Mouse (Mus musculus) limb, embryonic 10.5 days (tissue): ENCODE results near the gene Hp1bp3. TPM values are rescaled to one million over a fixed set of nuclear protein-coding genes. Genes with fewer than 3 reads are reported as not detected.
A peak's percentile ranks its signal among the peaks of the same experiment; 100 is the strongest.

Experiments
- DNase-seq: peaks from one replicate; pipeline ENCODE4 v3.0.0-alpha.2; 2017; ENCODE audit warnings: low spot score
- H3K27ac ChIP-seq: fragments of 300-500 bp; sonication (generic); 2 replicates; pipeline ENCODE4 v1.5.1; 2016; ENCODE audit warnings: mild to moderate bottlenecking
- H3K27me3 ChIP-seq: fragments of 300-500 bp; sonication (generic); 2 replicates; pipeline ENCODE4 v1.6.1; 2016; ENCODE audit warnings: low read depth, mild to moderate bottlenecking; ENCODE audit not compliant: poor library complexity, severe bottlenecking
- H3K36me3 ChIP-seq: fragments of 300-500 bp; sonication (generic); 2 replicates; pipeline ENCODE4 v1.6.1; 2016; ENCODE audit warnings: mild to moderate bottlenecking, moderate library complexity
- H3K4me1 ChIP-seq: fragments of 300-500 bp; sonication (generic); 2 replicates; pipeline ENCODE4 v1.6.1; 2016
- H3K4me3 ChIP-seq: fragments of 300-500 bp; sonication (generic); 2 replicates; pipeline ENCODE4 v1.5.1; 2016; ENCODE audit warnings: mild to moderate bottlenecking, moderate library complexity
- H3K9me3 ChIP-seq: fragments of 300-500 bp; sonication (generic); replicated peaks from 2 replicates; pipeline ENCODE4 v1.6.1; 2016; ENCODE audit warnings: mild to moderate bottlenecking
- WGBS: fragments of 180-500 bp; shearing (Covaris S2); methylation state at CpG from one replicate; pipeline ENCODE4 v1.1.7; 2016; 5-methylcytosine and 5-hydroxymethylcytosine counted together
- polyA plus RNA-seq: library from polyadenylated mRNA; unstranded; fragments of >200 nt; fragmentation: Nextera tagmentation; extraction: Ambion mirVana; gene quantifications from 2 replicates; pipeline ENCODE4 v1.2.1, GENCODE M21; 2016

Gene Hp1bp3
- polyA plus RNA-seq, 1 experiment from 2014 or later = 163 TPM

- Histone ChIP-seq H3K9me3 (no peaks in the 10 kb centered on the region), H3K4me3 (no peak overlapping the region), H3K36me3 (peaks cover 99% of the 10 kb centered on the region), H3K27me3 (no peaks in the 10 kb centered on the region), H3K4me1 (no peaks in the 10 kb centered on the region), H3K27ac (no peak overlapping the region)
- no peak for DNase-seq
- 89% methylated on average over 9 of the region's 9 CpGs for whole genome bisulfite sequencing
Measured at GRCm38 (mm10) chr4:138201696-138202095, 14.4 kb upstream of the Hp1bp3 start.

GRCm38 (mm10) chr4:138210116-138210515 lies 6.0 kb upstream of the Hp1bp3 start:
- Histone ChIP-seq H3K27ac (no peak overlapping the region), H3K4me1 (no peaks in the 10 kb centered on the region), H3K36me3 (peaks cover 51% of the 10 kb centered on the region), H3K4me3 (no peak overlapping the region), H3K27me3 (no peaks in the 10 kb centered on the region), H3K9me3 (no peaks in the 10 kb centered on the region)
- WGBS = 94% methylated on average over 5 of the region's 5 CpGs
- no peak for DNase-seq

- no peak for DNase-seq
- Histone ChIP-seq H3K36me3 (peaks cover 27% of the 10 kb centered on the region), H3K27me3 (no peaks in the 10 kb centered on the region), H3K4me3 (no peak overlapping the region), H3K27ac (no peak overlapping the region), H3K9me3 (no peaks in the 10 kb centered on the region), H3K4me1 (peaks cover 14% of the 10 kb centered on the region)
- 86% methylated on average over 3 of the region's 3 CpGs for WGBS
Measured at GRCm38 (mm10) chr4:138213861-138214260, 2.2 kb upstream of the Hp1bp3 start.

- no peak for DNase-seq
- no peaks in the 10 kb centered on the region for H3K27me3 ChIP-seq
- H3K4me3 ChIP-seq = peak overlapping the region; percentile 98
- 49% methylated on average over 13 of the region's 13 CpGs for WGBS
- H3K9me3 ChIP-seq = no peaks in the 10 kb centered on the region
- peaks cover 24% of the 10 kb centered on the region for H3K4me1 ChIP-seq
- peak overlapping the region; percentile 100 for H3K27ac ChIP-seq
- H3K36me3 ChIP-seq = peaks cover 31% of the 10 kb centered on the region
Measured at GRCm38 (mm10) chr4:138215671-138216199, 361 bp upstream of the Hp1bp3 start.

GRCm38 (mm10) chr4:138216891-138217392 lies 846 bp downstream of the Hp1bp3 start:
- H3K4me3 ChIP-seq = peak overlapping the region; percentile 98
- H3K27me3 ChIP-seq = no peaks in the 10 kb centered on the region
- H3K9me3 ChIP-seq = no peaks in the 10 kb centered on the region
- H3K36me3 ChIP-seq = peaks cover 36% of the 10 kb centered on the region
- peak; percentile 99 for DNase-seq
- H3K4me1 ChIP-seq = peaks cover 25% of the 10 kb centered on the region
- WGBS = under 1% methylated on average over 68 of the region's 68 CpGs
- H3K27ac ChIP-seq = peak overlapping the region; percentile 100

- under 1% methylated on average over 36 of the region's 36 CpGs for WGBS
- peaks cover 41% of the 10 kb centered on the region for H3K36me3 ChIP-seq
- H3K27ac ChIP-seq = peak overlapping the region; percentile 100
- DNase-seq = no peak
- peaks cover 25% of the 10 kb centered on the region for H3K4me1 ChIP-seq
- H3K4me3 ChIP-seq = peak overlapping the region; percentile 98
- no peaks in the 10 kb centered on the region for H3K9me3 ChIP-seq
- H3K27me3 ChIP-seq = no peaks in the 10 kb centered on the region
Measured at GRCm38 (mm10) chr4:138217441-138217840, 1.3 kb downstream of the Hp1bp3 start.

- WGBS = 88% methylated on average over 11 of the region's 11 CpGs
Measured at GRCm38 (mm10) chr4:138217951-138218685, 2.0 kb downstream of the Hp1bp3 start.

GRCm38 (mm10) chr4:138219331-138219730 lies 3.2 kb downstream of the Hp1bp3 start:
- DNase-seq = no peak
- Histone ChIP-seq H3K9me3 (no peaks in the 10 kb centered on the region), H3K27me3 (no peaks in the 10 kb centered on the region), H3K36me3 (peaks cover 60% of the 10 kb centered on the region), H3K27ac (no peak overlapping the region), H3K4me1 (peaks cover 25% of the 10 kb centered on the region), H3K4me3 (no peak overlapping the region)
- WGBS = 95% methylated on average over 5 of the region's 5 CpGs

More at GRCm38 (mm10) chr4:138217951-138218685, 2.0 kb downstream of the Hp1bp3 start:
- no peaks in the 10 kb centered on the region for H3K9me3 ChIP-seq
- DNase-seq = no peak
- H3K4me3 ChIP-seq = peak overlapping the region; percentile 98
- peaks cover 48% of the 10 kb centered on the region for H3K36me3 ChIP-seq
- H3K27ac ChIP-seq = peak overlapping the region; percentile 100
- H3K27me3 ChIP-seq = no peaks in the 10 kb centered on the region
- H3K4me1 ChIP-seq = peaks cover 25% of the 10 kb centered on the region

GRCm38 (mm10) chr4:138220761-138221160 lies 4.7 kb downstream of the Hp1bp3 start:
- Histone ChIP-seq H3K36me3 (peaks cover 73% of the 10 kb centered on the region), H3K9me3 (no peaks in the 10 kb centered on the region), H3K27me3 (no peaks in the 10 kb centered on the region), H3K27ac (no peak overlapping the region), H3K4me1 (peaks cover 21% of the 10 kb centered on the region), H3K4me3 (no peak overlapping the region)
- 87% methylated on average over 7 of the region's 7 CpGs for WGBS
- no peak for DNase-seq

GRCm38 (mm10) chr4:138221406-138221805 lies 5.3 kb downstream of the Hp1bp3 start:
- Histone ChIP-seq H3K4me1 (peaks cover 17% of the 10 kb centered on the region), H3K36me3 (peaks cover 80% of the 10 kb centered on the region), H3K27me3 (no peaks in the 10 kb centered on the region), H3K9me3 (no peaks in the 10 kb centered on the region), H3K4me3 (no peak overlapping the region), H3K27ac (no peak overlapping the region)
- DNase-seq = no peak
- 93% methylated on average over 5 of the region's 5 CpGs for WGBS

- WGBS = 91% methylated on average over 5 of the region's 5 CpGs
- no peak overlapping the region for H3K4me3 ChIP-seq
- no peaks in the 10 kb centered on the region for H3K27me3 ChIP-seq
- DNase-seq = no peak
- H3K9me3 ChIP-seq = no peaks in the 10 kb centered on the region
- peaks cover 17% of the 10 kb centered on the region for H3K4me1 ChIP-seq
- peaks cover 86% of the 10 kb centered on the region for H3K36me3 ChIP-seq
- H3K27ac ChIP-seq = no peak overlapping the region
Measured at GRCm38 (mm10) chr4:138222396-138222795, 6.3 kb downstream of the Hp1bp3 start.

GRCm38 (mm10) chr4:138223623-138224022 lies 7.5 kb downstream of the Hp1bp3 start:
- H3K9me3 ChIP-seq = no peaks in the 10 kb centered on the region
- peaks cover 90% of the 10 kb centered on the region for H3K36me3 ChIP-seq
- no peak overlapping the region for H3K27ac ChIP-seq
- no peak for DNase-seq
- peaks cover 10% of the 10 kb centered on the region for H3K4me1 ChIP-seq
- H3K27me3 ChIP-seq = no peaks in the 10 kb centered on the region
- no peak overlapping the region for H3K4me3 ChIP-seq
- WGBS = 91% methylated on average over 10 of the region's 10 CpGs
